Mouse (Mus musculus): Measurements from ENCODE around the gene Otogl.

DNA sequence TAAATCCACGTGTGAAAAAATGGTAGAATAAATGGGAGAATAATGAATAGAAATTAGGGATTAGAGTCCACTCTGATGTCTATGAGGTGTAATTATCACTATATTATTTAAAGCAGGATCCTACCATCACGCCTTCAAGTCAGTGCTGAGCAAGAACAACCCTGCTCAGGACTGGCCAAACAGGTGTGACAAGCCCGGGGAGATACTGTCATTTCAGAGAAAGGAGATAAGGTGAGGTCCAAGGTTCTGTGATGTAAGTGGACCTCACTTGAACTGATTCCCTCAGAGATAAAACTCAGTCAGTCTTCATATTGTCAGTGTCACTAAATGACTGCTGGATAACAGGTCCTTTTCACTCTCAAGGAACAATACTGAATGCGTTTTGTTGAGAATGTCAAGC, 44.5 kb downstream of the Otogl start:
- no peak for TF ChIP-seq CTCF (conservative IDR thresholded peaks at IDR 0.05; ENCODE audit: insufficient read depth, insufficient read length, low read depth, low read length)
- no peak for TF ChIP-seq POLR2A (IDR thresholded peaks at IDR 0.05; ENCODE audit: low read depth, low read length)

All from kidney, adult 2 months (tissue).